Mouse (Mus musculus): ENCODE measurements at regions not wholly inside any gene's neighbourhood (a gene's known extent, or its start where the extent isn't known, plus 50 kb on each side); places are given as distances from the start of the nearest gene placed in this dataset.

- TF ChIP-seq ZC3H11A (IDR thresholded peaks at IDR 0.05; ENCODE audit: borderline replicate concordance, low read depth, low read length) = no peak
- TF ChIP-seq MAFK (IDR thresholded peaks at IDR 0.05; ENCODE audit: insufficient read depth, low read depth, low read length) = no peak
- TF ChIP-seq ZNF384 (IDR thresholded peaks at IDR 0.05; ENCODE audit: low read depth, low read length) = no peak
- TF ChIP-seq CHD2 (IDR thresholded peaks at IDR 0.05; ENCODE audit: low read depth, low read length) = no peak
Observed at GRCm38 (mm10) chr14:90197791-90198190, 1726.6 kb upstream of the Pcdh20 start.

Measured in ES-E14 (cell line).